ENCODE assay signal across 26 mouse cellular contexts in the genomic region with DNA sequence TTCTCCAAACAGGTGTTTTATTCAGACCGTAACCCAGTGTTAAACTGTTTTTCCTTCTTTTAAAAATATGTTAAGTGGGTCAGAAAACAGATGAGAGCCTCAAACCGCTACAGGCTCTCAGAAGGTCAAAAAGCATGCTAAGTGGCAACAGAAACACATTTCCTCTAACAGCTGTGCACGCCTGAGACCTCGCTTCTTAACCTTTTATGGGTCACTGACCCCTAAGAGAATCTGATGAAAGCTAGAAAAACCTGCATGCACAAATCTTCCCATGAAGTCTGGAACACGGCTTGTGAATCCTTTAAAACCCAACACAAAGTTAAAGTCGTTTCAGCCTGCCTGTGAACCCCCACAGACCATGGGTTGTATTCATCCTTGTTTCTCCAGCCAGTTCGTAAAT.
"Had no signal": no experiment of that assay in that cellular context is flagged by ENCODE, and none has a peak within 500 bp of the region (broad histone marks: within the 10 kb centered on the region; RNA-seq: fewer than 3 reads in every experiment).

No protein-coding gene starts in this region.

- H3K4me3 ChIP-seq: heart, embryonic 10.5 days; heart, embryonic 13.5 days; heart, embryonic 15.5 days; hindbrain, embryonic 13.5 days; hindbrain, embryonic 15.5 days; kidney, embryonic 15.5 days; limb, embryonic 13.5 days; limb, embryonic 15.5 days; liver, embryonic 12.5 days had no signal

- H3K27me3 ChIP-seq: heart, embryonic 13.5 days; heart, embryonic 15.5 days; hindbrain, embryonic 13.5 days; hindbrain, embryonic 15.5 days; kidney, embryonic 15.5 days; limb, embryonic 13.5 days; limb, embryonic 15.5 days; liver, embryonic 12.5 days had no signal

- DNase-seq: gastrocnemius, postnatal 10 days; gastrocnemius, postnatal 36 days; heart, adult 18-20 months; heart, postnatal 14 days; heart, postnatal 36 days; kidney, adult 11 months; kidney, adult 2 months; kidney, adult 9 months; kidney, postnatal 14 days; kidney, postnatal 36 days; layer of hippocampus, adult 9-11 months; layer of hippocampus, postnatal 36 days; left cerebral cortex, postnatal 4 days had no signal

- H3K9ac ChIP-seq: heart, embryonic 13.5 days; heart, embryonic 15.5 days; hindbrain, embryonic 13.5 days; hindbrain, embryonic 15.5 days; kidney, embryonic 15.5 days; limb, embryonic 13.5 days; limb, embryonic 15.5 days; liver, embryonic 12.5 days; liver, embryonic 14.5 days had no signal

- H3K9me3 ChIP-seq: heart, embryonic 10.5 days; heart, embryonic 13.5 days; heart, embryonic 15.5 days; hindbrain, embryonic 13.5 days; hindbrain, embryonic 15.5 days; kidney, embryonic 15.5 days; limb, embryonic 13.5 days; limb, embryonic 15.5 days; liver, embryonic 12.5 days had no signal

- ATAC-seq: hindbrain, postnatal 0 days; intestine, embryonic 16.5 days; liver, embryonic 12.5 days had no signal

- H3K4me2 ChIP-seq: heart, embryonic 15.5 days; hindbrain, embryonic 13.5 days; hindbrain, embryonic 15.5 days; kidney, embryonic 15.5 days; limb, embryonic 13.5 days; limb, embryonic 15.5 days; liver, embryonic 12.5 days had no signal

- H3K4me1 ChIP-seq: liver, embryonic 12.5 days had no signal

- H3K27ac ChIP-seq: heart, embryonic 10.5 days; heart, embryonic 15.5 days; hindbrain, embryonic 13.5 days; hindbrain, embryonic 15.5 days; hindbrain, postnatal 0 days; kidney, embryonic 15.5 days; kidney, postnatal 0 days; limb, embryonic 13.5 days; limb, embryonic 15.5 days; liver, embryonic 12.5 days; liver, embryonic 14.5 days had no signal

- H3K36me3 ChIP-seq: heart, embryonic 10.5 days; heart, embryonic 13.5 days; heart, embryonic 15.5 days; hindbrain, embryonic 13.5 days; hindbrain, embryonic 15.5 days; kidney, embryonic 15.5 days; limb, embryonic 13.5 days; limb, embryonic 15.5 days; liver, embryonic 12.5 days had no signal
